Mouse (Mus musculus) hematopoietic stem cell, adult 5-6 weeks (primary cell): ENCODE results near the gene Msh6. TPM values are rescaled to one million over a fixed set of nuclear protein-coding genes. Genes with fewer than 3 reads are reported as not detected.
A peak's percentile ranks its signal among the peaks of the same experiment; 100 is the strongest.
"Not testable (repeated sequence)": the region's sequence is repeated elsewhere in the genome, so short reads cannot be mapped to it uniquely, and the experiment has no call there.

Source experiments
- ATAC-seq, 2 experiments: fragments of 125-278 bp in 1 of 2; replicated peaks in 1 of 2; 2 replicates each; pipeline ENCODE4 v1.8.0; 2016 to 2017; ENCODE audit warnings: inconsistent platforms in 2 of 2, mild to moderate bottlenecking in 2 of 2, moderate number of reproducible peaks in 2 of 2, low read depth in 1 of 2, moderate TSS enrichment in 1 of 2; ENCODE audit not compliant: low FRiP score in 2 of 2, poor library complexity in 2 of 2, severe bottlenecking in 2 of 2, insufficient read depth in 1 of 2, low TSS enrichment in 1 of 2
- total RNA-seq: library from RNA; stranded (forward); fragments of 172-1452, 232-1000 nt; gene quantifications from 2 replicates; pipeline ENCODE4 v1.2.3, GENCODE M21; 2017

Msh6 gene
- total RNA-seq, 1 experiment from 2014 or later = 160 TPM

GRCm38 (mm10) chr17:87975229-87975853, 479 bp downstream of the Msh6 start:
- peak; percentile 22 to 40; a peak in 2 of 4 replicates for ATAC-seq

DNA sequence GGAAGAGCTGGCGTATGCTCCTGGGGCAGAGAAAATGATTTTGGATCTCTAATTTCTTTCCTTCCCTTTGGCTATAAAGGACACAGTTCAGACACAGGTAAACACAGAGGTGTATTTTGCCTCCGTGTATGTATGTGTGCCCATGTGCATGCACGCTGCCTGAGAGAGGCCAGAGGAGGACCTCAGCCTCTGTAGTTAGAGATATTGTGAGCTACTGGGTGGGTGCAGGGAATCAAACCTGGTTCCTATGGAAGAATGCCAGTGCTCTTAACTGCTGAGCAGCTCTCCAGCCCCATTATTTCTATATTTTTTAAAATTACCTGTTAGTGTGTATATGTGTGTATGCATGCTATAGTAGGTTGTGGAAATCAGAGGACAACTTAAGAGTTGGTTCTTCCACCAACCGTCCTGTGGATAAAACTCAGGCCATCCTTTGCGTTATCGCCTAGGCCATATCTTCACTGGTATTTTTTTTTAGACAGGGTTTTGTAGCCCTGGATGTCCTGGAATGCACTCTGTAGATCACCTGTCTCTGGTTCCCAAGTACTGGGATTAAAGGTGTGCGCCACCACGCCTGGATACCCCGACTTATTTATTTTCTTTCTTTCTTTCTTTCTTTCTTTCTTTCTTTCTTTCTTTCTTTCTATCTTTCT, 1.4 kb downstream of the Msh6 start:
- no peak for ATAC-seq

GRCm38 (mm10) chr17:87976927-87977326, 2.1 kb downstream of the Msh6 start:
- ATAC-seq = not testable (repeated sequence)

GRCm38 (mm10) chr17:87979696-87980095, 4.8 kb downstream of the Msh6 start:
- ATAC-seq = not testable (repeated sequence)

- ATAC-seq = no peak
Observed at GRCm38 (mm10) chr17:87982112-87982511, 7.2 kb downstream of the Msh6 start.

DNA sequence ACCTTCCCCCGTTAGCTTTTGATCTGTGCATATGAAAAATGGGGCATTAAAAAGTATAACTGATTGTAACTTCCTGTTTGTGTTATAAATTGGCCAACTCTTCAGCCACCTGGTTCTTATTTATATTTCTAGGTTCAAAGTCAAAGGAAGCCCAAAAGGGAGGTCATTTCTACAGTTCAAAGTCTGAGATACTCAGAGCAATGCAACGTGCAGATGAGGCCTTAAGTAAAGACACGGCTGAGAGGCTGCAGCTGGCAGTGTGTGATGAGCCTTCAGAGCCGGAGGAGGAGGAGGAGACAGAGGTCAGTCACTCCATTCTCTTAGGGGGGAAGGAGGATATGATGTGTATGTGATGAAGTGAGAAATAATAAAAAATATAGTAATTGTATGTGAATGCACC, 8.5 kb downstream of the Msh6 start:
- no peak for ATAC-seq

DNA sequence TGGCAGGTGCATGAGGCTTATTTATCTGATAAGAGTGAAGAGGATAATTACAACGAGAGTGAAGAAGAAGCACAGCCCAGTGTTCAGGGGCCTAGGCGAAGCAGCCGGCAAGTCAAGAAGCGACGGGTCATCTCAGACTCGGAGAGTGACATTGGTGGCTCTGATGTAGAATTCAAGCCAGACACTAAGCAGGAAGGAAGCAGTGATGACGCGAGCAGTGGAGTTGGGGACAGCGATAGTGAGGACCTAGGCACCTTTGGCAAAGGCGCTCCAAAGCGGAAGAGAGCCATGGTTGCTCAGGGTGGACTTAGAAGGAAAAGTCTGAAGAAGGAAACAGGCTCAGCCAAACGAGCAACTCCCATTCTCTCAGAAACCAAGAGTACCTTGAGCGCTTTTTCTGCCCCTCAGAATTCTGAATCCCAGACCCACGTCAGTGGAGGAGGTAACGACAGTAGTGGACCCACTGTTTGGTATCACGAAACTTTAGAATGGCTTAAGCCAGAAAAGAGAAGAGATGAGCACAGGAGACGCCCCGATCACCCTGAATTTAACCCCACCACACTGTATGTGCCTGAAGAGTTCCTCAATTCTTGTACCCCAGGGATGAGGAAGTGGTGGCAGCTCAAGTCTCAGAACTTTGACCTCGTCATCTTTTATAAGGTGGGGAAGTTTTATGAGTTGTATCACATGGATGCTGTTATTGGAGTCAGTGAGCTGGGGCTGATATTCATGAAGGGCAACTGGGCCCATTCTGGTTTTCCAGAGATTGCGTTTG, 9.8 kb downstream of the Msh6 start:
- ATAC-seq = peak; percentile 79 to 81

- ATAC-seq = no peak
Observed at GRCm38 (mm10) chr17:87985916-87986315, 11.1 kb downstream of the Msh6 start.

DNA sequence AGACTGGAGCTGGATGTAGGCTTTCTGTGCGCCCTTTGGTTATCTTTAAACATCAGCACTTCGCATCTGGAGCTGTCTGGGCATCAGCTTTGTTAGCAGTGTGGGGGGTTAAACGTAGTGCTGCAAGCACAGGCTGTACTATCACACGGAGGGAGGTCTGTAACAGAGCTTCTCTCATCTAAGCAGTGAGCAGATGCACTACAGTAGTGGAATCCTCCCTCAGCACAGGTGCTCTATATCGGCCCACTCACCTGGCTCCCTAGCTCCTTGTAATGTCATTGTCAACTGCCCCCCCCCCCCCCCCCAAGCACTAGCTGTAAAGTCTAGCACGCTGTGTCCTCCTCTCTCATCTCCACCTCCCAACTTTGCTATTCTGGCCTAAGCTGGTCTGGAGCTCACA, 12.6 kb downstream of the Msh6 start:
- ATAC-seq = no peak

- ATAC-seq = no peak
Observed at GRCm38 (mm10) chr17:87992154-87992553, 17.3 kb downstream of the Msh6 start.

DNA sequence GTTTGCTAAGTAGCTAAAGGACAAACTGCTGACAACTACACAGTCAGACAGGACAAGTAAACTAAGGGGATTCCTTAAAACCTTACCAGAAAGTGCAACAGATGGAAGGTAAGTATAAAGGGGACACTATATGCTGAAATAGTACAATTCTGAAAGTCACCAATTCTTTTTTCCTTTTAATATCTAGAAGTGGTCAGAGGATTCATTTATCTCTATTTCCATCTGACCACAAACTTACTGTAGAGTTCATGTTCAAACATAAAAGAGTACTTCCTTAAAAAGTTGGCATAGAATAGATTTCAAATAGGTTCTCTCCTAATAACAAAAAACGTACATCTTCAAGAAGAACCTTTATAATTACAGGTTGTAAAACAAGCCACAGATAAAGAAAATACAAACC, 18.5 kb downstream of the Msh6 start:
- ATAC-seq = peak in 1 of 2 experiments; percentile 45; a peak in 2 of 4 replicates

DNA sequence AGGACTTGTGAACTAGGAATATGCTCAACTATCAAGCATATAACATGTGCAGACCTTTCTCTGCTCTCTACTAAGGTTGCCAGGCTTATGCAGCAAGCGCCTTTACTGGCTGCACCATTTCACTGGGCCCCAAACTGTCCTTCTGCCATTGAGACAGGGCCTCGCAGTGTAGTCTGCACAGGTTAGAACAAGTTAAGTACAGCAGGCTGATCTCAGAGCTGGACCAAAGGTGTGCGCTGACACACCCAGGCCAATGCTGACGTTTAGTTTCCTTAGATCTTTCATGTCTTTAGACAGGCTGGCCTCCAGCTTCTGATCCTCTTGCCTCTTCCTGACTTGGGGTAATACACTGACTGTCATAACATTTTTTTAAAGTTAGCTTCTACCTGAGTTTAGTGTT, 22.9 kb downstream of the Msh6 start:
- ATAC-seq = no peak

GRCm38 (mm10) chr17:88004892-88005291, 30.0 kb downstream of the Msh6 start:
- no peak for ATAC-seq

DNA sequence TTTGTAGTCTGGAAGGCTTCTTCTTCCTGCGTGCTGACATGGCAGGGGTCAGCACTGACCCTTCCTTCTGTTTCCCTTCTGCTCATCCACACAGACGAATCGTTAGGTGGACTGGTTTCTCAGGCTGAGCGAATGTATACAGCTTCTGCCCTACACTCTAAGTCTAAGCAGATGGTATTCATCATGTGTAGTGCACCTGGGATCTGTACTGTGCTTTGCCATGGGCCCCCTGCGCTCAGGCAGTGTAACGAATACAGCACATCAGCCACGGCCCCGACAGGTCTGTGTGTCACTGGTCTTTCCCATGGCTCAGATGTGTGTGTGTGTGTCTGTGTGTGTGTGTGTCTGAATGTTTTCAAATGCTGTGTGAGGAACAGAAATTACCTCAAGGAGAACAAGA, 32.1 kb downstream of the Msh6 start:
- no peak for ATAC-seq

DNA sequence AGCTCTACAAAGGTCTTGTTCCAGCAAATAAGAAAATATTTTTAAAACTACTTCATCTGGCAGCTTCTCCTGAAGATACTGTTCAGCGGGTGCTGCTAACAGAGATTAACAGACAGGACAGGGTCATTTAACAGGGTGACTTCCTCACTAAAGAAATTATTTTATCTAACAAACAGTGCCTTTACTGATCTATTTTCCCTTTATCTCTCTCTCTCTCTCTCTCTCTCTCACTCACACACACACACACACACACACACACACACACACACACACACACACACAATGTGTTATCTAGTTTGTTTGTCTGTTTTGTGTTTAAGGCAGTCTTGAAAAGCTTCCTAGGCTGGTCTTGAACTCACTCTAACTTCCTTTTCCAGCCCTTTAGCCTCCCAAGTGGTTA, 39.6 kb downstream of the Msh6 start:
- no peak for ATAC-seq

- not testable (repeated sequence) for ATAC-seq
Observed at GRCm38 (mm10) chr17:88016027-88016426, 41.2 kb downstream of the Msh6 start.

DNA sequence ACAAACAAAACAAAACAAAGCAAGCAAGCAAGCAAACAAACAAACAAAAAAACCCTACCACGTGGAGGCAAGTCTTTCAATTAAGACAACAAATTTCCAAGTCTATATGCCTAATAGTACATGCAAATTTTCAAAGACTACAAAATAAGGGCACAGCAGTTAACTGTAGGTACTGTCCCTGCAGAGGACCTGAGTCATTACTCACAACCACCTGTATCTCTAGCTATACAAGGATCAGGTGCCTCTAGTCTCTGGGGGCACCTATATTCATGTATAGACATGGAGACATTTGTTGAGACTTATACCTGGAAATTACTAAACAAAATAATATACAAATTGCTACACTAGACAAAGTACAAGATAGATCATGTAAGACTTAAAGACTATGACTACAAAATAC, 49.1 kb downstream of the Msh6 start:
- ATAC-seq = no peak

GRCm38 (mm10) chr17:88025227-88025626, 50.4 kb downstream of the Msh6 start:
- ATAC-seq = peak in 1 of 2 experiments; percentile 27; a peak in 1 of 4 replicates
